Mouse (Mus musculus) kidney, postnatal 14 days (tissue): ENCODE measurements at regions not wholly inside any gene's neighbourhood (a gene's known extent, or its start where the extent isn't known, plus 50 kb on each side); places are given as distances from the start of the nearest gene placed in this dataset.
A peak's percentile ranks its signal among the peaks of the same experiment; 100 is the strongest.

Experiments
- DNase-seq: peaks from one replicate; pipeline ENCODE4 v3.0.0; 2022; ENCODE audit warnings: mixed read lengths

DNA sequence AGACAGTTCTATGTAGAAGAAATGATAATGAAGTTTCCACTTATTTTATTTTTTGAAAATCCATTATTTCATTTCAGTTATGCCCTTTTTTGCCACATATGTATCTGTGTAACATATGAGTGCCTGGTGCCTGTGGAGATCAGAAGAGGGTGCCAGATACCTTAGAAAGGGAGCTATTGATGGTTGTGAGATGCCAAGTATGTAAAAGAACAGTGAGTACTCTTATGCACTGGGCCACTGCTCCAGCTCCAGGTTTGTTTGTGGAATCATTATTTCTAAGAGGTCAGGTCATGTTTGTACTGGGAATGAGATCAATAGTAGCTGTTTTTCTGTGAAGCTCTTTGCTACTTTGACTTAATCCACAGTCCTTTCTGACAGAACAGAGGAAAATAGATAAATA, 68.1 kb downstream of the Cenpw start:
- no peak for DNase-seq

DNA sequence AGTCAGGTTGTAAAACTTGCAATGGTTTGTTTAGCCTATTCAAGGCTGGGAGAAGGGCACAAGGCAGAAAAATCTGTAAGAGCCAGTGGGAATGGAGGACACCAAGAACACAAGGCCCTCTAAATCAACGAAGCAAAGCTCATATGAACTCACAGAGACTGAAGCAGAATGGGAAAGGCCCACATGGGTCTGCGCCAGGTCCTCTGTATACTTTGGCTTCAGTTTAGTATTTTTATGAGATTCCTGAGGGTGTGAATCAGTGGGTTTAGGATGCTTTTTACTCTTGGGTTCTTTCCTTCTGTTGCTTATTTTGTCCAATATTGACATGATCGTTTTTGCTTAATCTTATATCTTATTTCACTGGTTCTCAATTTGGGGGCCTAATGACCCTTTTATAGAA, 90.0 kb downstream of the Cenpw start:
- peak; percentile 31 for DNase-seq

DNA sequence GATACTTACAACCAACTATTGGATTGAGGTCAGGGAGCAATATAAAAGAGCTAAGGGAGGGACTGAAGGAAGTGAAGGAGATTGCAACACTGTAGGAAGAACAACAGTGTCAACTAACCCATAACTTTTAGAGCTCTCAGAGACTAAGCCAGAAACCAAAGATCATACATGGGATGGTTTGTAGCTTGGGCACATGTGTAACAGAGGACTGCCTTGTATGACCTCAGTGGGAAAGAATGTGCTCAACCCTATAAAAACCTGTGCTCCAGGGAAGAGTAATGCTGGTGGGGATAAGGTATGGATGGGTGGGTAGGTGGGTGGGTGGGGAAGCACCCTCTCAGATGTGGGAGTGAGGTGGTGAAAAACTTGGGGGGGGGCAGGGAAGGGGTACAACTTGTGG, 97.9 kb downstream of the Cenpw start:
- DNase-seq: no peak

DNA sequence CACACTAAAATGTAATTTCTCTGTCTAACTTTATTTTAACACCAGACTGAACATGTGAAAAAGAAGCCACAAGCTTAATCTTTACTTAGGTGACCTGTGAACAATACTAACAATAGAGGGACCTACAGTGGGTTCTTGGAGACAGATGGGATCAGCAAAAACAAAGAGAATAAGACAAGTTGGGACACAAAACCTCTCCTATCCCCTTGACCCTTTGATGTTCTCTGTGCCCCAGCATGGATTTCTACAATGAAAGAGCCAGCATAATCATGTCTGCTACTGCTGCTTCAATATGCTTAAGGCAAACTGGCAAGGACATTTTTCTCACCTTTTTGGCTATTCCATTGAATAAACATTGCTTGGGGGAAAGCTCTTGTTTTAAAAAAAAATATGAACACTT, 105.8 kb downstream of the Cenpw start:
- DNase-seq: no peak

DNA sequence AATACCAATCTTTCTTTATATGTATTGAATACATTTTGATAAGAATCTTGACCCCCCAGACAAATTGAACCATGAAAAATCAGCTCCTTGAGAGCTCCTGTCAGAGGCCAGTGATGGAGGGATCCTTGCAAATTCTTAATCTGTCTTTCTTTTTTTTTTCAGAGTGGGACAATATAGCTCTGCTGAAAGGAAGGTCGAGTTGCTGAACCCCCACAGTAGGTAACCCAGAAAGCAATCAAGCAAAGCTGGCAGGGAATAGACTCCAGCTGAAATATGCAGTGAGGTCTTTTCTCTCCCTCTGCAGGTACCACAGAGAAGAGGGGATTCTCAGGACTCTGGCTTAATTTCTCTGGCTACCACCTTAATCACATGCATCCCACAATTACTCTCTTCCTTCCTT, 108.8 kb downstream of the Cenpw start:
- no peak for DNase-seq

DNA sequence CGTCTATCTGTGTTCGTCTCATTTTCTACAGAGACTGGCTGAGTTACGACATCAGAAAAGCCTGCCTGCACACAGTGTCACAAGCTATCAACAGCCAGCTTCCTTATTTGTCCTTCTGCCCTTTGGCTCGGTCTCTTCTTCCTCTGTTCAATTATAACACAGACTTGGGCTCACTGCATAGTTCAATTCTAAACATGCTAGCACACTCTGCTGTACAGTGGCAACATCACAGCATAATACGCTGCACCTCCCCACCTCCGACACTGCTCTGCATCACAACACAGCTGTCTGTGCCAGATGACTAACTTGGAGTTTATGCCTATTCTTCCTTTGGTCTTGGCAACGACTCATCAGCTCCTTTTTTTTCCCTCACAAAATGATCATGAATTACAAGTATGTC, 111.0 kb downstream of the Cenpw start:
- DNase-seq: peak; percentile 7

DNA sequence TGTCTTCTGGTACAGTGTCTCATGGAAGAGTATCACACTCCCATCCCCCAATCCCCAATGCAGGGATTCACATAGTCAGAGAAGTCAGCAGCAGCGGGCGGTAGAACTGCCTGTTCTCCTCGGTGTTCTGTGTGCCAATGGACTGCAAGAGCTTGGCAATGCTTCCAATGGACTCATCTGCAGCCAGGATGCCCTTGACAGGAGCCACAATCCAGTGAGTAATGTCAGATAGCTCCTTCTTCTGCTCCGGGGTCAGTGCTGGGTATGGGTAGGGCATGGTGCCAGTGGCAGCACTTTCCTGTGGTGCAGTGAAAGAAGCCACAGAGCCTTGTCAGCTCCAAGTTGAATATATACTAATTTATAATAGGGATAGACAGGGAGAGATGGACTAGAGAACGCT, 115.3 kb downstream of the Cenpw start:
- no peak for DNase-seq

DNA sequence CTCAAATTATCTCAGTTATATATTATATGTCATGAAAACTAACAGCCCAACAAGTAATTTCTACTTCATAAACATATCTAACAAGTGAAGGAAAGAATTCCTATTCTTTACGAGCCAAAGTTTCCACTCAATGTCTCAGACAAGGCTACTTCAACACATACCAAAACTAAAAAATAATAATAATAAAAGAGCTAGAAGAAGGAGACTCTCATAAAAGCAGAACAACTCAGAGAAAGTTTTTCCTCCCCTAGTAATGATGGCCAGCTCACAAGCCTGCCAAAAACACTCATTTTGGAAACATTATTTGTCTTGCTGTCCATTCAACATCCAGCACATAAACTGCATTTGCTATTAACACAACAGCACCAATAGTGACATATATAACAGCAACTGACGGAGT, 133.7 kb downstream of the Cenpw start:
- no peak for DNase-seq

DNA sequence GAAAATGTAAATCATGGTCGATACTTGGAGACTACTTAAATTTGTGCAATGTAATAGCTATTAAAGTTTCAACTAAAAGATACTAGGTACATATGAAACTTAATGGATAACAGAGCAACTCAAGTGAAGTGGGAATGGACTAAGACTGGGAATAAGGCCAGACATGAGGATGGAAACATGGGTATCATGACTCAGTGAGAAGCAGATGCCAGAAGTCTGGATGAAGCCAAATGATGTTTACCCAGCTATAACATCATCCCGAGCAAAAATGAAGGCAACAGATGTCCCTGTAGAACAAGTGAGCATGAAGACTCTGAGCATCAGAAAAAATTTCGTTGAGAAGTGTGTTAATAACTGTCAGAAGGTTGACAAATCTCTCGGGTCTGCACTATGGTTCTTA, 169.7 kb downstream of the Cenpw start:
- DNase-seq: no peak

DNA sequence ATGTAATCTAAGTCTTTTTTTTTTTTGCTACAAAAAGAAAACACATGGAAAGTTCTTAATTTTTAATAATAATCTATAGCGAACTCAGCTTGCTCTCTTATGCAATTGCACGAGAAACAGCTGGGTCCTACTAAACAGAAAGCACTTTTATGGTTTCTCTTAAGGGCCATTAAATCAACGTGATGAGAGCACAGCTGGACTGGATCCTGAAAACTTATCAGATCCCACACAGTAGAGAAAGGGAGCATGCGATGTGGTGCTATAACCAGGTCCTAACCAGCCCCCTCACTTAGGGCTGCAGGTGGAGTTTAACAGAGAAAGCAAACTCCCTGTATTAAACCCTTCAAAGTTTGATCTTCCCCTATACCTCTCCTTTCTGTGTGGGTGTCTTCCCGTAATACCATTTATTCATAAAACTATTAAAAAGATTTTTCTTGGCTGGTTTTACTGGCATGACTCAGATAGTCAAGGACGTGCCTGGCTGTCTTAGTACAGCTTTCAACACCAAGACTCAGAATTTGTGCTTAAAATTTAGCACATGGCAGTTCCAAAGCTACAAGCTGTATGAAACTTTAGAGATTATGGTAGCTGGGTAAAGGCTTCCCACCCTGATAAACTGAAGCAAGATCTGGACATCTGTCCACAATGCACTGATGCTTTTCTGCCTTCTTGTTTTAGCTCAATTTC, 197.3 kb downstream of the Cenpw start:
- peak; percentile 19 for DNase-seq

DNA sequence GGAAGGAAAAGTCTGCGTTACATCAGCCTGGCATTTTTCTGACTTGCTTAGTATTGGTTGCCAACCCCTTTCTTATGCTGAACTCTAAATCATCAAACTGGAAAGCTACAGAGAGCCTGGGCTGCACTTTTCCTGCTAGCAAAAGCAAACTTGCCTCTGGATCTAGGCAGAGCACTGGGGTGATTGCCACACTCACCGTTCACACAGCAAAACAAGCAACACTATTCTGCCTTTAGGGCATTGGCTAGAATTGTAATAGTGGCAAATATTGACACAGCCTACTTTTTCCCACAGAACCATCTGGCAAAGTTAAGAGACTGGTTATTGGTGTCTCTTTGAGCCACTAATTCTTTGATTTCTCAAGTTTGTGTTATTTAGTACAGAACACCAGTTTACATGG, 199.5 kb downstream of the Cenpw start:
- no peak for DNase-seq

DNA sequence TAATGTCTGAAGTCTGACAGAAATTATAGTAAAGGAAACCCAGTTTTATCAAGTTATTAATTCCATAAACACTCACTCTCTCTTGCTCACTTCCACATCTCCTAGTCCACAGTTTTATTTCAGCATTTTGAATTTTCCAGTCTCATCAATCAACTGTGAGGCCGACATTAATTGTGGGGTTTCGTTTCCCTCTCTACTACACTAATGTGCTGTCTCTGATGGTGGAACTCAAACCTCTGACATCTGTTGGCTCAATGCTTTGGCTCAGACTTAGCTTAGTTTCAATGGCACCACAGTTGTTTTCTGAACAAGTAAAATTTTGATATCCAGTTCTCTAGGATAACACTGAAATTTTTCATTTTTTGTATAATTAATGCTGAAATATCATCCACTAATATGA, 218.8 kb downstream of the Cenpw start:
- DNase-seq: no peak
